Mouse (Mus musculus) gonadal fat pad, adult 2 months (tissue): ENCODE measurements around the gene Lypd4. TPM values are rescaled to one million over a fixed set of nuclear protein-coding genes. Genes with fewer than 3 reads are reported as not detected.
"Not testable (repeated sequence)": the region's sequence is repeated elsewhere in the genome, so short reads cannot be mapped to it uniquely, and the experiment has no call there.

Experiments
- DNase-seq: peaks from one replicate; pipeline ENCODE4 v3.0.0-alpha.2; 2012; ENCODE audit warnings: low read depth
- polyA plus RNA-seq: library from polyadenylated mRNA; depleted of rRNA; stranded (reverse); fragments of >200 nt; gene quantifications from 2 replicates; pipeline ENCODE4 v1.2.3, GENCODE M21; 2012; rRNA removed

Gene Lypd4
- 1.4 and 2.8 TPM in 2 replicates for polyA plus RNA-seq

DNA sequence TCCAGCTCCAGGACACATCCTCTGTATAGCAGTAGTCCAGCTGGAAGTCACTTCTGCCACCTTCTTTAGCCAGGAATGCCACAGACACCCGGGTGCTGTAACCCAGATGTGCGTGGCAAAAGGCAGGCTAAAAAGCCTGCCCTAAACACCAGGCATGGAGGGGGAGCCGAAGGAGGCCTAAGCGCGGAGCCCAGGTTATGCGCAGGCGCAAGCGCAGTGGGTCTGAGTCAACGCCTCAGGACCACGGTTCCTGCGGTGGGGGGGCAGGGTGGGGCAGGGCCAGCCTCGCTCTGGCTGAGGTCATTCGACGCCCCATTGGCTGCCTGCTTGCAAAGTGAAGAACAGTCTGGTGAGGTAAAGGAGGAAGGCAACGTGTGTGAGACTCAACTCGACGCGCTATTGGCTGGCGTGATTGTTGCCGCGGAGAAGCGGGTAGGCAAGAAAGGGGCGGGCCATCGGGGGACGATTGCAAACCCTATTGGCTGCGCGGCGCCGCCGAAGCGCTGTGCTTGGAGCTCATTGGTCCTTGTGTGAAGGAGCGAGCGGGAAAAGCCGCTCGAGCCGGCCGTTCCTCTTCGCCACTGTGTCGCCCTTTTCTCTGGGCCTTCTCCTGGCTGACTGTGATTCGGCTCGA, at the start of gene Lypd4, which contains the start of gene Dmrtc2:
TSS of gene Lypd4 (minus strand) at position 410 of the 634 bp plus-strand sequence.
TSS of gene Dmrtc2 (plus strand) at position 526 of the 634 bp plus-strand sequence.
- DNase-seq: no peak

DNA sequence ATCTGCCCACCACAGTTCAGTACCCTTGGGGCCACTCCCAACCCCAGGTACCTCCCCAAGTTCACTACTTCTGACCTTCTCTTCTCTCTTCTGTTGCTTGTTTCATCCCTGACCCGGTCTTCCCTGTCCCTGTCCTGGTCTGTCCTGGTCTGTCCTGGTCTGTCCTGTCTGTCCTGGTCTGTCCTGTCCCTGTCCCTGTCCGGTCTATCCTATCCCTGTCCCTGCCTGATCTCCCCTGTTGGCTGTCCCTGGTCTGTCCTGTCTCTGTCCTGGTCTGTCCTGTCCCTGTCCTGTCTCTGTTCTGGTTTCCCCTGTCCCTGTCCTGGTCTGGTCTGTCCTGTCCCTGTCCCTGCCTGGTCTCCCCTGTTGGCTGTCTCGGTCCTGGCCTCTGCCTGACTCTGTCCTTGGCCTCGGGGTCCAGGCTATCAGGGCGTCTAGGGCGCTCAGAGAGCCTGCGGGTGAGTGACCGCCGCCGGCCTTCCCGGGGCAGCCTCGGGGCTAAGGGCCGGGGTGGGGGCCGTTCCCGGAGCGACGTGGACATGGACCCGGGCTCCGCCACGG, 49.1 kb upstream of the Lypd4 start:
- DNase-seq: no peak

DNA sequence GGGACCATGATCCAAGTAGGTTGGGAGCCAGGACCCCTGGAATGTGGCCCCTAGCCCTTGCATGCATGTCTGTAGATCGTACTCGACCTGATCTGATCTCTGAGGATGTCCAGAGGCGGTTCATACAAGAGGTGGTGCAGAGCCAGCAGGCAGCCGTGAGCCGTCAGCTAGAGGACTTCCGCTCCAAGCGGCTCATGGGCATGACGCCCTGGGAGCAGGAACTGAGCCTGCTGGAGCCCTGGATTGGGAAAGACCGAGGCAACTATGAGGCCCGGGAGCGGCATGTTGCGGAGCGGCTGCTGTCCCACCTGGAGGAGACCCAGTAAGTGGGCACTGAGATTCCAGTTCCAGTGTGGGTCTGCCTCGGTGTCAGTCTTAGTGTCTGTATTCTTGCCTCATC, 42.7 kb upstream of the Lypd4 start:
- DNase-seq: no peak

DNA sequence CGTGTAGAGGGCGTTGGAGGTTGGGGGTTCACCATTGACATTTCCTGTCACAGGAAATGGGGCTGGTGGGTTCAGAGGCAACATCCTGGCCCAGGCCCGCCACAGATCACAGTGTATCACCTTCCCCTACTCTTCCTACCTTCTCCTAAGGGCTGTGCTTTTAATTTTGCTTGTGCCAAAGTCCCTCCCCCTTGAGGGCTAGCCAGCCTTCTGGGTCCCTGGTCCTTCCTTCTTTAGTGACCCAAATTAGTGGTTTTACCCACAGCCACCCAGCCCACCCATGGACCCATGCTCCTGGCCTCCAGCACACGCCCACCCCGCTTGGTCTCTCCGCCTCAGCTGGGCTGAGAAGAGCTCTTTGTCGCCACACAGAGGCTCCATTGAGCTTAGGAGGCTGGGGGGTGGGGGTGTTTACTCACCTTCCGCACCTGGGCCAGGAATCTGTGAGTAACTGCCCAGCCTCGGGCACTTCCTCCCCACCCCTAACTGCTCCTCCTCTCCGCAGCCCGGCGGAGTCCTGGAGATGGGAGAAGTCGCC, 37.5 kb upstream of the Lypd4 start:
- DNase-seq: no peak

DNA sequence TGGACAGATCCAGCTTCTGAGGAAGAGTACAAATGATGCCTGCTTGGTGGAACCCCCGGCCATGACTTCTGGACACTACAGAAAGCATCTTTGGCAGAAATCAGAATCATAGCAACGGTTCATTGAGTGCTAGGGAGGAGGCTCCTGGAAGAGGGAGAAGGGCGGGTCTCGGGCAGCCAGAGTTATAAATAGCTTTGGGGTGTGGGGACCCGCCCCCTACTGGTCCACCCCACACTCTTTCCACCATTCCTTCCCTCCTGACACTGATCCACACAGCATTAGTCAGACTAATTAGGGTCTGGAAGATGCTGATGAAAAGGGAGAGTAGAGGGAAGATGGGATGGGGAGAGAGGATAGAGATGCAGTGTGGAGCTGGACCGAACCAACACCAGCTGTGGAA, 36.8 kb upstream of the Lypd4 start:
- no peak for DNase-seq

DNA sequence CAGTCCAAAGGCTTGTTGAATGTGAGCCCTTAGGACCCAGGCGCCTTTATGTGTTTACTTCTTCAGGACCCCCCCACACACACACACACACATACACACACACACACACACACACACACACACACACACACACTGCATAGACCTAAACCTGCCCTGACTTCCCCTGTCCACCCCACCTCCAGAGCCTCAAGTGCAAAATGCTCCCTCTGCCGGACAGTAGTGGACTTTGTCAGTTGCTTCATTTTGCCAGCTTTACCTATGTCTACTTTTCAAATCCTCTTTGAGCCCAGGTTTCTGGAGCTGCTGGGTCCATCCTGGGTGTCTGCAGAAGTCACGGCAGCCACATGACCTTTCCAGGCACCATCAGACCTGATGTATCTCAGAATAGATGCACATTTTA, 35.2 kb upstream of the Lypd4 start:
- no peak for DNase-seq

DNA sequence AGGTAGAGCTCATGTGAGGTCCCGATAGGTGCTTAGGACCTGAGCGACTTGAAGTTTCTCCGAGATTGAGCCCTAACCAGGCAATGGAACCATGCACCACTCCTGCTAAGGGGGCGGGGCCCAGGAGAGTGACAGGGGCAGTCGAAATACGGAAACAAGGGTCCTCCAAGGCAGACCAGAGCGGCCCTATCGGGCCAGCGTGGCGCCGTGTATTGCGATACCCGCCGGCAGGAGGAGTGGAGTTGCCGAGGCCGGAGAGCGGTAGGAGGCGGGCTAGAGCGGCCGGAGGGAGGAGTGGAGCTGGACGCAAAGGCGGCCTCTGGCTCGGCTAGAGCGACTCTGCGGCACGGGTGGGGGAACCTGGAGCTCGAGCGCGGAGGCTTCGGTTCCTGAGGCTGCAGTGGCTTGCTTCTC, 34.3 kb upstream of the Lypd4 start:
- DNase-seq: peak; percentile 66

DNA sequence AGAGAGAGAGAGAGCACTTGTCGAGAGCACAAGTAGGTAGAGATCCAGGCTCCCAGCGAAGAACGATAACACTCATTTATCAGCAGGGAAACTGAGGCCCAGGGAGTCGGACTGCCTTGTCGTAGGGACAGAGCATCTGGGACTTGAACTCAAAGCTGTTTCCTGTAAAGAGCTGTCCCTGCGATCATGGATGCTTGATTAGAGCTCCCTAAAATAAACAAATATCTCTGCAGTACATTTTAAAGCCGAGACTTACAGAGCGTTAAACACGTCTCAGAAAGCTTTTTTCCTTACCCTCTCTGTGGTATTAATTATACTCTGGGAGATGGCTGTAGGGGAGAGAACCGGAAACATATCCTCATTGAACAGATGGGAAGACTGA, 33.7 kb upstream of the Lypd4 start:
- no peak for DNase-seq

DNA sequence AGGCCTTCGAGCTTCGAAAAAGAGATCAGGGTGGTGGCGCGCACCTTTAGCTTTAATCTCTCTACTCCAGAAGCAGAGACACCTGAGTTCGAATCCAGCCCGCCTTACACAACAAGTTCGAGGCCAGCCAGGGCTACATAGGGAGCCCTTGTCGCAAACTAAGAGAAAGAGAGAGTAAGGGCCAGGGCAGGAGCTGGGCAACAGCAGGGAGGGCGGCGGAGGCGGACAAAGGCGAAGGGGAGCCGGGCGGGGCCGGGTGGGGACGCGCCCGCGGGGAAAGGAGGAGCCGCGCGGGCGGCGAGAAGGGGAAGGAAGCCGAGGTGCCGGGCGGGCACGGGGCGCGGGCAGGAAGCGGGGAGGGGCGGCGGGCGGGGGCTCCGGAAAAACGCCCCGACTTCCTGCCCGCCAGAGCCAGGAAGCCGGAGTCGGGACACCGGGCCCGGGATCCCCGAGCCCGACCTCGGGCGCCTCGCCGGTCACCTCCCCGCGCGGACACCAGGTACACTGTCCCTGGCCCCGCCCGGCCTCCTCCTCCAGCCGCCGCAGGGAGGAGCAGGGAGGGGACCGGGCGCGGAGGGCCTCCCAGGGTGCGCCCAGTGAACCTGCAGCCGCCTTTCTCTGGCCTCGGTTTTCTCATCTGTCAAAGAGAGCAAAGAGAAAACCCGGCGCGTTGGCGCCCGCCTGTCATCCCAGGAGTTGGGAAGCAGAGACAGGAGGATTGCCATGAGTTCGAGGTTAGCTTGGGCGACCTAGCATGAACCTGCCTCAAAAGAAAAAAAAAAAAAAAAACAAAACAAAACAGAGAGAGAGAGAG, 33.1 kb upstream of the Lypd4 start, which contains the start of gene Arhgef1:
TSS of gene Arhgef1 (plus strand) at position 283 of the 814 bp plus-strand sequence.
- DNase-seq: no peak

DNA sequence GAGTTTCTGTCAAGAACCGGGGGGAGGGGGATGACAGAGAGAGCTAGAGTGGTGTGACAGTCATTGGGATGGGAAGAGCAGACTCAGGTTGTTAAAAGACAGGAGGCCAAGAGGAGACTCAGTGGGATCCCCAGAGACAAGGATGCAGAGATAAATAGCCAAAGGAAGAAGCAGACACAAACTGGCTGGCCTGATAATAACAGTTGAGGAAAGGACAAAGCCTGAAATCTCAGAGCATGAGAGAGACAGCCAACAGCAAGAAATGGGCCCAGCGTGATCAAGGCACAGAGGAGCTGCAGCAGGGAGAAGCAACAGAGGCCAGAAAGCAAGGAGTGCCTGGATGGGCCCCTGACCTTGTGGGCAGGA, 32.5 kb upstream of the Lypd4 start:
- no peak for DNase-seq

DNA sequence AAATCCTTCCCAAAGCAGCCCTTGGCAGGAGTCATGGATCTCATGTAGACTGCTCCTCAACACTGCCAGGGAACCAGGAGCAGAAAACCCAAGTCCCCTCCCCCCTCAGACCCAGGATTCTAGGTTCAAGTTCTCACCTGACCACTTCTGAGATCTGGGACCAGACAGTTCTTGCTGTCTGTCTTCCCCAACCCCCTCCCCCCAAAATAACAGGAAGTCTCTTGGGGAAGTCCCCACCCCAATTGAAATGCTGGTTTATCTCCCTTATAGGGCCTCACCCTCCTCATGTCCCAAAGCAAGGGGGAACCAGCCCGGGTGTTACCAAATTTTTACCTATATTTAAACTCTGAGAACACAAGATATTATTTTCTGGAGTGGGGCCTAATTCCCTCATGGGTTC, 32.1 kb upstream of the Lypd4 start:
- no peak for DNase-seq

DNA sequence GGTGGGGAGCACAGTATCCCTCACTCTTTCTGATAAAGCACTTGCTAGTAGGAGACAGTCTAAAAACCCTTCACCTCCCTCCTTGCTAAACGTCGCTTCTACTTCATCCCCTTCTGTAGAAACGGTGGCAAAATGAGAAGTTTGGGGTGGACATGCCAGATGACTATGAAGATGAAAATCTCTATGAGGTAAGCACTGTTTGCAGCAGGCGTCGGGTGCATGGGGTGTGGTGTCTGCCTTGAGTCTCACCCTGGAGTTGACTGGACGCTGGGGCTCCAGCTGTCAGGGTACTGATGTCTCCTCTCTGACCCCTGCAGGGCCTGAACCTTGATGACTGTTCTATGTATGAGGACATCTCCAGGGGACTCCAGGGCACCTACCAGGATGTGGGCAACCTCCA, 31.4 kb upstream of the Lypd4 start:
- DNase-seq: no peak

DNA sequence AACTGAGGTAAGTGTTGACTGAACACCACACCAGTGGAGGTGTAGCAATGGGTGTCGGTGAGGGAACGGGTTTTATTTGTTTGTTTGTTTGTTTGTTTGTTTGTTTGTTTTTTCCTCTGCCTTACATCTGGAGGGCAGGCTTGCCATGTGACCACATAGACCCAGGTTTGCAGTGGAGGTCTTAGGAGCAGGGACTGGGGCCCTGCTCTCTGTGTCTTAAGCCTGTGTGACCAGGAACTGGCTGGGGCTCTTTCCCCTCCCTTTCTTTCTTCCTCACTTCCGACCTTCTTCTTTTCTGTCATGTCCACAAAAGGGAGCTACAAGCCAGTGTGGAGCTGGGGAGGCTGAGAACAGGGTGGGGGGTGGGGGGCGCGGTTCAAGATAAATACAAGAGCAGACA, 28.2 kb upstream of the Lypd4 start:
- no peak for DNase-seq

DNA sequence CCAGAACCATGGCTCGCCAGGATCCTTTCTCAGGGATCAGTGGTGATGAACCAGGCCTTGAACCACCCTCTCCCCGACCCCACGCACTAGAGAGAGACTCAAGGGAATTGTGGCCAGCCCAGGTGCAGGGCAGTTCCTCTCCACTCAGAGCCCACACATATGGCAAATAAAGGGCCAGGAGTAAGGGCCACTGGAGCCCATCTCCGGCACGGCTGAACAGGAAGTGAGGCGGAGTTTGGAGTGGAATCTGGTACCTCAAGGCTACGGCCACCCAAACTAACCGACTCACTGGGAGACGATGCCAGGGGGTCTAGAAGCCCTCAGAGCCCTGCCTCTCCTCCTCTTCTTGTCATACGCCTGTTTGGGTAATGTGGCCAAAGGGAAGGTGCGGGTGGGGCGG, 27.5 kb upstream of the Lypd4 start, which contains the start of gene Cd79a:
TSS of gene Cd79a (plus strand) at position 158 of the 400 bp plus-strand sequence.
- DNase-seq: no peak

DNA sequence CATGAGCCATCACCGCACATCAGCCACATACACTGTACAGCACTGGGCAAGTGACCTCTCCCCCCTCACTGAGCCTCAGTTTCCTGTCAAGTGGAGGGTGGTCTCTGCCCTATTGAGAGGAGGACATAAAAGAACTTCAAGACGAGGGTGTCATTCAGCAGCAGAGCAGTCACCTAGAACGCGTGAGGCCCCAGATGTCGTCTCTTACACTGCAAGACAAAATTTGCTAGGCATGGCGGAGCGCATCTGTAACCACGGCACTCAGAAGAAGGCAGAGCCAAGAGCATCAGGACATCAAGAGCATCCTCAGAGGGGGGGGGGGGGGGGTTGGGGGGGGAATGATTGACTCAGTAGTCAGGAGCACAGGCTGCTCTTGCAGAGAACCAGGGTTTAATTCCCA, 26.5 kb upstream of the Lypd4 start:
- no peak for DNase-seq

DNA sequence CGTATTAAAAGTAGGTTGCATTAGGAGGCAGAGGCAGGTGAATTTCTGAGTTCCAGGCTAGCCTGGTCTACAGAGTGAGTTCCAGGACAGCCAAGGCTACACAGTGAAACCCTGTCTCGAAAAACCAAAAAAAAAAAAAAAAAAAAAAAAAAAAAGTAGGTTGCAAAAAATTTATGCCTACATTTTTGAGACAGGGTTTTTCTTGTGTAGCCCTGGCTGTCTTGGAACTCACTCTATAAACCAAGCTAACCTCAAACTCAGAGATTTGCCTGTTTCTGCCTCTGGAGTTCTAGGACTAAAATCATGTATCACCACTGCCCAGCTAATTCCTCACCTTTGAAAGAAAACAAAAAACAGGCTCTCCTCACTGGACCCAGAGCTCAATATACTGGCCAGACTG, 26.0 kb upstream of the Lypd4 start:
- DNase-seq: not testable (repeated sequence)

DNA sequence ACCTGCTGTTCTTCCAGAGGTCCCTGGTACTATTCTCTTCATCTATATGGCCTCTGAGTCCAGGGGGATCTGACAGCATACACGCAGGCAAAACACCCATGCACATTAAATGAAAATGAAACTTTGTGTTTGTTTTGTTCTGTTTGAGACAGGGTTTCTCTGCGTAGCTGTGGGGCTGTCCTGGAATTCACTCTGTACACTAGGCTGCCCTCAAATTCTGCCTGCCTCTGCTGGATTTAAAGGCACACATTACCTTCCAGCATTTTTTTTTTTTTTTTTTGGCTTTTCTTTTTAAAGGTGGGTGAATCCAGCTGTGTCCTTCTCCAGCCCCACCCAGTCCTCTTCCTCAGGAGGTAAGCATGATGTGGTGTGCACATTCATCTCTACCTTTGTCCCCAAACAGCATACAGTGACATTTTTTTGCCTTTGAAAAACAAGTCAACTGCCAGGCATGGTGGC, 22.4 kb upstream of the Lypd4 start:
- no peak for DNase-seq

DNA sequence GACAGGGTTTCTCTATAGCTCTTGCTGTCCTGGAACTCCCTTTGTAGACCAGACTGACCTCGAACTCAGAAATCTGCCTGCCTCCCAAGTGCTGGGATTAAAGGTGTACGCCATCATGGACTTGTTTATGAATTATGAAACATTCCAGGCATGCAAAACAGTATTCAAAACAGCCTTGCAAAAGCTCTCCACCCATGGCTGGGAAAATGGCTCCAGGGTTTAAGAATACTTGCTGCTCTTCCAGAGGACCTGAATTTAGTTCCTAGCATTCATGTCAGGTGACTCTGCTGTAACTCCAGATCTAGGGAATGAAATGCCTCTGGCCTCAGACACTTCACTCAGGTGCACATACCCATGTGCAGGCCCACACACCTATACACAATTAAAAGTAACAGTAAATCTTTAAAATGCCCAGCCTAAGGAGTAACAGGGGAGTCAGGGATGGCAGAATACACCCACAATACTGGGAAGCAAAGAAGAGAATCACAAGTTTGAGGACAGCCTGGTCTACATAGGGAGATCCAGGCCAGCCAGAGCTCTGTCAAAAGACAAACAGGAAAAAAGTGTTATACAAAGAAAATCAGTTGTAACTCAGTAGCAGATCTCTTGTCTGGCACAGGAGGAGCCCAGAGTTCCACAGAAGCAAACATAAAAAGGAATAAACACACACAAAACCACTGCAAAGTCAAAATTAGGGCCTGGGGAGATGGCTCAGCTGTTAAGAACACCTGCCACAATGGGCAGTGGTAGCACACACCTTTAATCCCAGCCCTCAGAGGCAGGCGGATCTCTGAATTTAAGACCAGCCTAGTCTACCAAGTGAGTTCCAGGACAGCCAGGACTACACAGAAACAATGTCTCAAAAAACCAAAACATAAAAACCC, 21.7 kb upstream of the Lypd4 start:
- DNase-seq: no peak

DNA sequence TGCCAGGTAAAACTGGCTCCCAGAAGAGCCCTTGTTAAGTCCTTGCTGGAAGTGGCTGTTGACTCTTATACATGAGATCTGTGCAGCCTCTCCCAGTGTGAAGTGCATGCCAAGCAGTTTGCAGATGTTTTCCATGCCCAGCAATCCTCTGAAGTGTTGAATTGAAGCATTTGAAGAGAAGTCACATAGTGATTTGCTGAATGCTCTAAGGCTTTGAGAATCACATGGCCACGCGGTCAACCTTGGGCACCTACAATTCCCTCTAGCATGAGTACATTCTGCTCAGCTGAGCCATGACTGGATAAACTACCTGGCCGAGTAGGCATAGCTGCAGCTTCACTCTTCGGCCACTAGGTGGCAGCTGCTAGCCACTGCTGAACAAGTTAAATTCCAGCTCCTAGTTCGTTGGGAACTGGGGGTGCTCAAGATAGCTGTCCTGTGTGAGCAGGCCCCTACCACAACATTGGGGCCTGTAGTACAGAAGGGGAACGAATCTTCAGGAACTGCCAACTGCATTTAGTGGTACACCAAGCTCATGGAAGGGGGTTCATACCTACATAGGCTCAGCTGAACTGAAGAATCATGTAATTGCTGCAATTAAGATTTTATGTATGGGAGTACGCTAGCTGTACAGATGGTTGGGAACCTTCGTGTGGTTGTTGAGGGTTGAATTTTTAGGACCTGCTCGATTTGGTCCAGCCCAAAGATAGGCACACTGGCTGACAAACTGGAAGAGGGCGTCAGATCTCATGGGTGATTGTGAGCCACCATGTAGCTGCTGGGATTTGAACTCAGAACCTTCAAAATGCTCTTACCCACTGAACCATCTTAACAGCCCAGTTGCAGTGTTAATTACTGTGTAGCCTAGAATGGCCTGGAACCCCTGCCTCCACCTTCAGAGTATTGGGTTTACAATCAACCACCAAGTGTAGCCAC, 20.8 kb upstream of the Lypd4 start:
- no peak for DNase-seq

DNA sequence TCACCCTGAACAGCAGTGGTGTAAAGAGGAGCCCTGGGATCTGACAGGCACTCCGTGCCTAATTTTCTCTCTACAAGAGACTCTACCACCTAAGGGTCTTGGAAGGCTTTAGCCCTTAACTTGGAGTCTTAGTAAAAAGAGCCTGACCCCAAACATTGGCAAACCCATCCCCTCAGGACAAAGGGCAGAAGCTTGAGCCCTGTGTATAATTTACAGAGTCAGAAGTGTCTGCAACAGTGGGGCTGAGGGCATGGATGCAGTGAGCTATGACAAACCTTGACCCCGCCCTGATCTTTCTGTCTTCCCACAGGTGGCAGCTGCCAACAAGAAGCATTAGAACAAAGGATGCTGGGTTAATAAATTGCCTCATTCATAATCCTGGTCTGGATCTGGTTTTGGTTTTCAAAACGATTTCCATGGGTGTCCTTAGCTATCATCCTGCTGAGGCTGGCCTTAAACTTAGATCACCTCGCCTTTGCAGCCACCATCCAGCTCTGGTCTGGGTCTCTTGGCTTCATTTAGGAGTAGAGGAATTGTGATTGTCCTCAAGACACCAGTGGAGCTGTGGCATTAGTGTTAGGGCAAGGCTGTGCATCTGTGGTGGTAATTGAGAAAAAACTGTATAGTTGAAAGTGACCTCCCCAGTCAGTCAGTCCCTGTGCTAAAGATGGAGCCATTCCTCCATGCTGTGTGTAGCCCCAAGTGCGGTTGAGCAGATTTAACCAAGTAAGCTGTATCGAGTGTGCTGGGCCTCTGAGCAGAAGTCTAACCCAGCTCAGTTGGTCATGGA, 19.9 kb upstream of the Lypd4 start:
- DNase-seq: no peak
